Mouse (Mus musculus) megakaryocyte progenitor cell, adult 5-6 weeks (primary cell): ENCODE measurements around the gene Slc35c2. TPM values are rescaled to one million over a fixed set of nuclear protein-coding genes. Genes with fewer than 3 reads are reported as not detected.

Experiments used
- ATAC-seq: replicated peaks from 2 replicates; pipeline ENCODE4 v1.8.0; 2016; ENCODE audit warnings: mild to moderate bottlenecking, moderate TSS enrichment, inconsistent platforms; ENCODE audit not compliant: poor library complexity
- total RNA-seq, 2 experiments: library from RNA; stranded (forward) in 1 of 2; stranded (reverse) in 1 of 2; fragments of 157-497, 149-512 nt in 1 of 2; fragments of 200-1000 nt in 1 of 2; gene quantifications; 2 replicates each; pipeline versions ENCODE4 v1.2.3 to v1.2.4; 2015 to 2017

The Slc35c2 gene
- total RNA-seq, 2 experiments from 2014 or later: 45.9 to 64.5 TPM

DNA sequence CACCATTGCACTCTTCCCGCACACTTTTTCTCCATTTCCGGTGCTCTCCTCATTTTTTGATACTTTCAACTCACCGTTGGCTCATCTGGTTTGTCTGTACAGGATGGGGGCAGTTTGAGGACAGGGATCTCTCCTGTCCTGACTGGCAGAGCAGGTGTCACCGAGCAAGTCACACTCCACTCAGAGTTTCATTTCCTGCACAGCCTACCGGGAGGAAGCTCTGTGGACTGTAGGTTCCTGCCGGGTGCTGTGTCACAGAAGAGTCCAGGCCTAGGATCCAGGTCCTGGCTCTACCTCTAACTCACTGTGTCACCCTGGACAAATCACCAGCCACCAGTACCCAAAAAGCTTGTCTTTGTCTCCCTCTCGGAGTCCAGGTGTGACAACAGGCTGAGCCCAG is 45.9 kb downstream of the Slc35c2 start:
- ATAC-seq: 0 out of 2 replicates have a peak, but pooled peaks have one; percentile 52

DNA sequence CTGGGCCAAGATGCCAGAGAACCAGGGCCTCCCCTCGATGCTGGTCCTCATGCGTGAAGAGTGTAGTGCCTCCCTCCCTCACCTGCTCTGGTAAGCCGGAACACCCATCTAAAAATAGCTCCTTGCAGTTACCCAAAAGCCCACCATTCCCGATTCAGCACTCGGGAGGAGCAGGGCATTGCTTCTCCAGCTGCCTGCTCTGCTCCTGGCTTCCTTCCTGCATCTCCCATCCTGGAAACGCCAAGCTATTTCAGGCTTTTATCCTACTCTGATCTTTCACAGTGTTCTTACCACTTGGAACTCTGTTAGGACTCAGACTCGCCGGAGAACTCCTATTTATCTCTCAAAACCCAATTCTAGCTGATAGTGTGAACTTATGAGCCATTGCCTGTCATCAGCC is 47.3 kb downstream of the Slc35c2 start:
- ATAC-seq: no peak

DNA sequence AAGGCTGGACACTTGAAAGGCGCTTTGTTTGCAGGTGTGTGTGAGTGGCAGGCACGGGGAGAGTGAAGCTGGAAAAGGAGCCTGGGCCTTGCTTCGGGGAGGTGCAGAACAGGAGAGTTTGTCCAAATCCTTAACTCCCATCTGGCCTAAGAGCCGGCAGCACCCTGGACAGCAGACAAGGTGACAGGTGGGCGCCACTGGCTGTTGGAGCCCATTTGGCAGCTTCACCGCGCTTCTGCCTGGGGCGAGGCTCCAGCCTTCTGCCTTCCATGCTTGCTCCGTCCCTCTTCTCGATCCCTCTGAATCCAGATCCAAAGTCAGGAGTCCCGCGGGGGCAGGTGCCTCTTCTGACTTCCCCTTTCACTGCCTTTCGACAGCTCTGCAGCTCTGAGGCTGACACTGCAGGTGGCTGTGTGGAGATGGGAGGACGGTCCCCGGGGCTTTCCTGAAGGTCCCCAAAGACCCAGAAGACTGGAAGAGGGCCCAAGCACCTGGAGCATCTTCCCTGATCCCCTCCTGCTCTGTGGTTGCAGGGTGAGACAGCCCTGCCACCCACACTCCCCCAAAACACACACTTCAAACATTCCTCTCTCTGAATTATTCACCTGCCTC is 48.0 kb downstream of the Slc35c2 start:
- 0 out of 2 replicates have a peak, but pooled peaks have one; percentile 27 for ATAC-seq

DNA sequence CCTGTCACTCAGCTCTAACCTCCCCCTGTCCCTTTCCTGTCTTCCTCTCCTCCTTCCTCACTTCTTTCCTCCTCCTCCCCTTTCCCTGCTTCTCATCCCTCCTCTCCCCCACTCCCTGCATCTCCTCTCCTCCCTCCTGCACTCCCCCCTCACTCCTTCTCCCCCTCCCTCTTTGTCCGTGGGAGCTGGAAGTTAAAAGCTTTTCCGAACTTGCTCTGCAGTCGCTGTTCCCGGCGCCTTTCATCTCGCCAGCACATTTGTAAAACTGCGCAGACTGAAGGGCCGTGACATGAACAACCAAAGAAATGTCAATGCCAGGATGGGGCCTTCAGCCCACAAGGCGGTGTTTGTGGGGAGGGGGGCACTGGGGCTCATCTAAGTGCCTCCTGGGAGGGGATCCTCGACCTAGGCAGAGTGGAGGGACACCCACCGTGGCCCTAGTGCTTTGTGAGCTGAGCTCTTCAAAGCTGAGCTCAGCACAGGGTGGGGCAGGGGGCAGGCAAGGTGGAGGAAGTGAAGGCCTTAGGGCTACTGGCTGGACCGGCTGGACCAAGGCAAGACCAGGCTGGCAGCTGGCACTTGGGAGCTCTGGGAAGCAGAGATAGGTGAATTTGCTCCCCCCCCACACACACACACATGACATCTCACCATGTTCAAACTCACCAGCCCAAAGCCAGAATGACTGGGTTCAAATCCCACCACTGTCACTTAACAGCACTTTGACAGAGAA is 49.1 kb downstream of the Slc35c2 start:
- no peak for ATAC-seq

DNA sequence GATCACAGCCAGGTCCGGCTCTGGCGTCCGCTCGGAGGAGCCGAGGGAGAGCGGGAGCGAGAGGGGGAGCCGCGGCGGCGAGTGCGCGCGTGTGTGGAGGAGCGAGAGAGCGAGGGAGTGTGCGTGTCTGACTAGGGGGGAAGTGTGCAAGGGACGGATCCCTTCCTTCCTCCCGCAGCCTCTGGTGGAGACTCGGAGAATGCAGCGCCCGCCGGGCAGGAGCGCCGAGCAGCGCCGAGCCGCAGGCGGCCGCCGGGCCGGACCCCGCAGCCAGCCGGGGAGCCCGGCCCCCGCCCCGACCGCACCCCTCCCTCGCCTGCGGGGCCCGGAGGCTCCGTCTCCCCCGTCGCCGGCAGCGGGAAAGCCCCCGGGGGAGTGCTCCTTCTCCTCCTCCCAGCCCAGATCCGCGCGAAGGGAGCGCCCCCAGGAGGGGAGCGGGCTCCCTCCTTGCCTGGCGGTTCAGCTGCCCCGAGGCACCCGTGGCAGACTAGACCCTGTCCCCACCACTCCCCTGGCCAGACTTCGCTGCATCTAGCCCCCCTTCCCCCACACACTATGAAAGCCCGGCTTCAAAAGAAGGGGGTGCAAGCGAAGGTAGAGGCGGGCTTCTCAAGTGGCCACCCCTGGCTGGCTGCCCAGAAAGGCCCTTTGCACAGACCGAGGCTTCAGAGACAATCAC is 52.9 kb downstream of the Slc35c2 start, which contains the start of gene Cdh22:
Gene Cdh22 (minus strand): TSS at position 241 of the 679 bp plus-strand sequence.
- ATAC-seq: peak; percentile 82

DNA sequence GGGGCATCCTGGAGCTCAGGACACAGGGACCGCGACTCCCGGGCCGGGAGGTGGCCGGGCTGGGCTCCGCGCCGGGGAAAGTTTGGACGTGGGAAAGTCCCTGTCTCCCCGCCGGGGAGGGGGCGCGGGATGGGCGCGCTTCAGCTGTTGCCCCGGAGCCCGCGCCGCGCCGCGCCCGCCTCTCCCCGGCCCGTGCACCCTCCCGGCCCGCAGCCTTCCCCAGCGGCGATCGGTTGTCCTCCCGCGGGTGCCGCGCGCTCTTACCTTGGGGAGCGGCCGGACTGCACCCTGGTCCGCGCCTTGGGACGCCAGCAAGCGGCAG is 53.4 kb downstream of the Slc35c2 start:
- ATAC-seq: no peak

DNA sequence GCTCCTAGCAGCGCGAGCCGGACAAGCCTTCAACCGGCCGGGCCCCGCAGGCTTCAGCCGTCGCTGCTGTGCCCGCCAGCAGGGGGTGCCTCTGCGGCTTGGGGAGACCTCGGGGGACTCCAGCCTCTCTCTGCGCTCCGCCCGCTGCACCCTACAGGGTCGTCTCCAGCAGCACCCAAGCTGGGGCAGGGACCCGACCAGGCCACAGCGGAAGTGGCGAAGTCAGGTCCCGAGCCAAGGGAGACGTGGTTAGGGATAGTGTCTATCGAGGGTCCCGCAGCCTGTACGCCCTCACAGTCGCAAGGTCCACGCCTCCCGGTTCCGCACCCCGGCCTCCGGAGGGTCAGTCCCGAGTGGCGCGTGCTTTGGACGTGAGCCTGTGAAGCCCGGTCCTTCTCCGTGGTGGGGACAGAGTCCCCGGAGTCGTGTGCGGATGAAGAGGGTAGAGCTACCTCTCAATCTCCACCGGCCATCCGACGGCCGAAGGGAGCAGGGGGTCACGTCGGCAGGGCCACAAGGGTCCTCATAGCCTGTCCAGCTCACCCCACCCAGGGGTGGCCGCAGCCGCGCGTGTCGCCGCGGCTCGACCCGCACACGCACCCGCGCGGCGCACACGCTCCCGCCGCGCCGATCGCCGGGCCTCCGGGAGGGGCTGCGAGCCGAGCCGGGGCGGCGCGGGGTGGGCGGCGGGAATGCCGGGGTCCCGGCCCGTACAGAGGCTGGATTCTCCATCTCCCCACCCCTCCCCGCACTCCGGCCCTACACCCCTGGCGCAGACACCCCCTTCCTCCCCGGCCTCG is 54.0 kb downstream of the Slc35c2 start:
- peak; percentile 81 for ATAC-seq

DNA sequence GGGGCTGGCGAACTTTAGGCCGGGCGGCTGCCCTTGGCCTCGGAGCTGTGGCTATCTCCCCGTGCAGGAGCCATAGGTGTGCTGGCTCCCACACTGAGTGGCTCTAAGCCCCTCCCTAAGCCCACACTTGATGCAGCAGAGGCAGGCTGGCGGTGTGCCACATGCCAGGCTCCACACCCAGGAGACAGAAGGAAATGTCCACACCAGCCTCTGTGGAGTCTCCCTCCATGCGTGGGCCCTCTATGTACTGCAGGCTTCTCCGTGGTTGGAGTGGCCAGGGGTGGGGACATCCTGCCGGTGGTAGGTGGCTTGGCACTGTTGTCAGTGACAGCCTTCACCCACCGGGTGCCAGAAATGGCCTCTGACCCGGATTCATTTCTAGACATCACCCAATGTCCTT is 58.6 kb downstream of the Slc35c2 start:
- no peak for ATAC-seq

Other genes with a start within 250 kb of the Slc35c2 start
- gene Cd40, start 232.2 kb downstream of the Slc35c2 start, total RNA-seq (2015): 0.84 TPM in 1 of 2 replicates, not detected in the other
- 0.92 TPM in 1 of 2 replicates, not detected in the other for gene Cd40, start 232.2 kb downstream of the Slc35c2 start, total RNA-seq (2017)
- not detected in 2 replicates for gene 1700025C18Rik, start 197.1 kb downstream of the Slc35c2 start, total RNA-seq (2015)
- gene 1700025C18Rik, start 197.1 kb downstream of the Slc35c2 start, total RNA-seq (2017): not detected in 2 replicates
- not detected in 2 replicates for gene Cdh22, start 53.0 kb downstream of the Slc35c2 start, total RNA-seq (2015)
- gene Cdh22, start 53.0 kb downstream of the Slc35c2 start, total RNA-seq (2017): not detected in 2 replicates
- 45.9 and 49.3 TPM in 2 replicates for gene Elmo2, start 38.6 kb upstream of the Slc35c2 start, total RNA-seq (2015)
- gene Elmo2, start 38.6 kb upstream of the Slc35c2 start, total RNA-seq (2017): 30.6 and 32.2 TPM in 2 replicates
- gene Zfp663, start 80.9 kb upstream of the Slc35c2 start, total RNA-seq (2015): not detected in 2 replicates
- not detected in 2 replicates for gene Zfp663, start 80.9 kb upstream of the Slc35c2 start, total RNA-seq (2017)
- gene Zfp334, start 100.4 kb upstream of the Slc35c2 start, total RNA-seq (2015): not detected in 2 replicates
- gene Zfp334, start 100.4 kb upstream of the Slc35c2 start, total RNA-seq (2017): not detected in 2 replicates
- not detected in 2 replicates for gene Ocstamp, start 112.5 kb upstream of the Slc35c2 start, total RNA-seq (2015)
- gene Ocstamp, start 112.5 kb upstream of the Slc35c2 start, total RNA-seq (2017): not detected in 2 replicates
- 0.15 TPM in 1 of 2 replicates, not detected in the other for gene Slc13a3, start 185.4 kb upstream of the Slc35c2 start, total RNA-seq (2015)
- gene Slc13a3, start 185.4 kb upstream of the Slc35c2 start, total RNA-seq (2017): 0.08 TPM in 1 of 2 replicates, not detected in the other
- gene Trp53rka, start 205.5 kb upstream of the Slc35c2 start, total RNA-seq (2015): 6.7 and 9.4 TPM in 2 replicates
- gene Trp53rka, start 205.5 kb upstream of the Slc35c2 start, total RNA-seq (2017): 7.6 and 8.6 TPM in 2 replicates
- gene Slc2a10, start 215.9 kb upstream of the Slc35c2 start, total RNA-seq (2015): 0.05 and 0.12 TPM in 2 replicates
- gene Slc2a10, start 215.9 kb upstream of the Slc35c2 start, total RNA-seq (2017): 0.21 and 0.57 TPM in 2 replicates